Mouse (Mus musculus) embryonic facial prominence, embryonic 12.5 days (tissue): Measurements from ENCODE around the gene Amotl2. TPM values are rescaled to one million over a fixed set of nuclear protein-coding genes. Genes with fewer than 3 reads are reported as not detected.

Experiments
- ATAC-seq: fragments of 200-750 bp; cut with Nextera tagmentation; 2 replicates; pipeline ENCODE4 v1.8.0; 2017; ENCODE audit not compliant: insufficient number of reproducible peaks, insufficient read depth, low FRiP score, low TSS enrichment
- H3K27ac ChIP-seq: fragments of 300-500 bp; sonication (generic); 2 replicates; pipeline ENCODE4 v1.5.1; 2016; ENCODE audit warnings: mild to moderate bottlenecking
- H3K27me3 ChIP-seq: fragments of 300-500 bp; sonication (generic); 2 replicates; pipeline ENCODE4 v1.6.1; 2016; ENCODE audit warnings: mild to moderate bottlenecking, moderate library complexity
- H3K36me3 ChIP-seq: fragments of 300-500 bp; sonication (generic); 2 replicates; pipeline ENCODE4 v1.6.1; 2016; ENCODE audit warnings: mild to moderate bottlenecking
- H3K4me1 ChIP-seq: fragments of 300-500 bp; sonication (generic); 2 replicates; pipeline ENCODE4 v1.6.1; 2016
- H3K4me2 ChIP-seq: fragments of 300-500 bp; sonication (generic); replicated peaks from 2 replicates; pipeline ENCODE4 v1.6.1; 2016; ENCODE audit warnings: mild to moderate bottlenecking, moderate library complexity
- H3K4me3 ChIP-seq: fragments of 300-500 bp; sonication (generic); 2 replicates; pipeline ENCODE4 v1.5.1; 2016; ENCODE audit warnings: mild to moderate bottlenecking
- H3K9ac ChIP-seq: fragments of 300-500 bp; sonication (generic); 2 replicates; pipeline ENCODE4 v1.6.1; 2016; ENCODE audit warnings: mild to moderate bottlenecking, moderate library complexity
- H3K9me3 ChIP-seq: fragments of 300-500 bp; sonication (generic); 2 replicates; pipeline ENCODE4 v1.6.1; 2016; ENCODE audit warnings: mild to moderate bottlenecking, moderate library complexity
- WGBS: fragments of 180-500 bp; shearing (Covaris S2); methylation state at CpG from one replicate; pipeline ENCODE4 v1.1.7; 2016; 5-methylcytosine and 5-hydroxymethylcytosine counted together
- polyA plus RNA-seq: library from polyadenylated mRNA; unstranded; fragments of >200 nt; fragmentation: Nextera tagmentation; extraction: Ambion mirVana; gene quantifications from 2 replicates; pipeline ENCODE4 v1.2.1, GENCODE M21; 2016

The Amotl2 gene
- polyA plus RNA-seq, 1 experiment from 2014 or later = 80.6 TPM

GRCm38 (mm10) chr9:102701042-102701441 is 15.4 kb upstream of the Amotl2 start:
- Histone ChIP-seq H3K36me3 (no peaks in the 10 kb centered on the region), H3K9me3 (peaks cover 7% of the 10 kb centered on the region; the same call in 1 of the 2 replicates), H3K4me3 (no peak overlapping the region), H3K27ac (no peak overlapping the region), H3K27me3 (no peaks in the 10 kb centered on the region), H3K4me1 (no peaks in the 10 kb centered on the region), H3K9ac (no peak overlapping the region), H3K4me2 (no peak overlapping the region)
- ATAC-seq = no peak
- WGBS = 85% methylated on average over 6 of the region's 6 CpGs

GRCm38 (mm10) chr9:102709504-102710135 is 6.9 kb upstream of the Amotl2 start:
- no peaks in the 10 kb centered on the region for H3K27me3 ChIP-seq
- no peak overlapping the region for H3K4me3 ChIP-seq
- H3K9me3 ChIP-seq = no peaks in the 10 kb centered on the region
- 67% methylated on average over 15 of the region's 15 CpGs for WGBS
- no peak overlapping the region for H3K27ac ChIP-seq
- H3K4me2 ChIP-seq = no peak overlapping the region
- H3K9ac ChIP-seq = no peak overlapping the region
- H3K36me3 ChIP-seq = no peaks in the 10 kb centered on the region
- ATAC-seq = no peak
- H3K4me1 ChIP-seq = peaks cover 13% of the 10 kb centered on the region

DNA sequence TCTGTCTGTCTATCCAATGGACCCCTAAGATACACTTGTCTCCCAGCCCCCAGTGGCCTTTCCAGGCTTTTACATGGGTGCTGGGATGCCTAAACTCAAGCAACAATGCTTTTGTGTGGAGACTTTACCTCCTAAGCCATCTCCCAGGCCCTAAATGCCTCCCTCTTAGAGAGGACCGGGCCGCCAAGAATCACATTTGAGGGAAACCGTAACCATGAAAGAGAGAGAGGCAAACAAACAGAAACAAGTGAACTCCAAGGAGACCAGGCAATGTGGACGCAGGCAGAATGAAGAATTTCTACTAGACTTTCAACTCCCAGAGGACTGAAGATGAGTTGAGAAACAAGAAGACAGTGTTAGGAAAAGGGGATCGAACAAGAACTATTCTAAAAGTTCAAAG is 6.0 kb upstream of the Amotl2 start:
- no peaks in the 10 kb centered on the region for H3K36me3 ChIP-seq
- no peaks in the 10 kb centered on the region for H3K27me3 ChIP-seq
- no peak for ATAC-seq
- H3K4me2 ChIP-seq = no peak overlapping the region
- no peak overlapping the region for H3K4me3 ChIP-seq
- WGBS = 62% methylated on average over 5 of the region's 5 CpGs
- H3K9me3 ChIP-seq = no peaks in the 10 kb centered on the region
- no peak overlapping the region for H3K27ac ChIP-seq
- no peak overlapping the region for H3K9ac ChIP-seq
- peaks cover 22% of the 10 kb centered on the region for H3K4me1 ChIP-seq

DNA sequence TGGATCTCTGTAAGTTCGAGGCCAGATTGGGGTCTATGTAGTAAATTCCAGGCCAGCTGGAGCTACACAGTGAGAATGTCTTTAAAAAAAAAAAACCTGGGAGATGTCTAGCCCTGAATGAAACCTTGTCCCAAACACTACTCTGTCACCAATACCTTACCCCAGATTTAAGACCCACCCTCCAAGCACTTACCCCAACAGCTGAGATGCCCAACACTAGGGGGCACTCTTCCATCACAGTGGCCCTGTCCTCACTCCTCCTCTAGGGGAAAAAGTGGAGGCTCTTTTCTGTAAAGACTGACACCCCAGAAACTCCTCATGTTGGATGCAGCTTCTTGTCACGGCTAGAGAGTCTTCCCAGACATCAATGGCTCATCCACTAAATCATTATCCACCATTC is 2.7 kb upstream of the Amotl2 start:
- WGBS = 61% methylated on average over 2 of the region's 2 CpGs
- Histone ChIP-seq H3K4me2 (no peak overlapping the region), H3K4me1 (peaks cover 36% of the 10 kb centered on the region), H3K9ac (no peak overlapping the region), H3K36me3 (no peaks in the 10 kb centered on the region), H3K27me3 (no peaks in the 10 kb centered on the region), H3K27ac (no peak overlapping the region), H3K9me3 (no peaks in the 10 kb centered on the region), H3K4me3 (no peak overlapping the region)
- ATAC-seq = no peak

DNA sequence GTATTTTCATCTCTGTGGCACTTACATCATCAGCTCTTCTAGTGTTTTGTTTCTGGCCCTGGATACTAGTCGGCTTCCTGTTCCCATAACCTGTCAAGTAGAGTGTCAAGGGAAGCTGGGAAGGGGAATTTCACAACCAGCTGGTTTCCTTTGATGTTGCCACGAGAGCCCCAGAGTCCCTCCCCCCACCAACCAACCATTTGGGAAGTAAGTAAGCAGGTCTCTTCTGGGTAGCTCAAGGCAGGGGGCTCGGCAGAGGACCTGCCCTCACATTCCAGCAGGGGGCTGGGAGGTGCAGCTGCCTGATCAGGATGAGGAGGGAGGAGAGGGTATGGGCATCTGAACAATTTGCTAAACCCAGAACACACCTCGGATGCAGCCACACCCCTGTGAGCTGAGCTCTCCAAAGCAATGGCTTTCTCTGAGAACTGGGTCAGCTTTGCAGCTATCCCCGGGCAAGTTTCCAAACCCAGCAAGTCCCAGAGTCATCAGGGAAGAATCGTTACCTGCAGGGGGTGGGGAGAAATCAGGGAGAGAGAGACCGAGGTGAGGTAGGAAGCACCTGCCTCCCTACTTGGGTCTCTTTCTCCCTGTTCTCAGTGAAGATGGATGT is 1.5 kb upstream of the Amotl2 start:
- Histone ChIP-seq H3K4me1 (peaks cover 42% of the 10 kb centered on the region), H3K9me3 (no peaks in the 10 kb centered on the region)
- ATAC-seq = no peak

DNA sequence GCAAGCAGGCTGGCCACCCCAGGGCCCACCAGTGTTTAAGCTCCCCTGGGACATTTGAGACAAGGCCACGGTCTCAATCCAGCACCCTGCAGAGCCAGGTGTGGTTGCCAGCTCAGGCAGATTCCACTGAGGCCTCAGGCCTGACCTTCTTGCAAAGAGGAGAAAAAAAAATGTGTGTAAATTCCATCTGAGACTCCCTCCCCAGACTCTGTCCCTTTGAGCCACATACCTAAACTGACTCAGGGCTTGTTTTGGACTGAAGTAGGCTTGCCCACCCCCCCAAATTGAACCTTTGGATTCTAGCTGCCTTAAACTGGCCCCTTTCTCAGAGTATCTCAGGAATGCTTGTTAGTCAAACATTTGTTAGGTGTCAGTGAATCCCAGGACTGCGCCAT is 969 bp upstream of the Amotl2 start:
- ATAC-seq = no peak
- peak overlapping the region; percentile 18; the same call in 1 of the 2 replicates for H3K27ac ChIP-seq
- no peak overlapping the region for H3K9ac ChIP-seq
- H3K27me3 ChIP-seq = no peaks in the 10 kb centered on the region
- peaks cover 47% of the 10 kb centered on the region for H3K4me1 ChIP-seq
- H3K36me3 ChIP-seq = peaks cover 5% of the 10 kb centered on the region
- no peaks in the 10 kb centered on the region for H3K9me3 ChIP-seq
- H3K4me2 ChIP-seq = no peak overlapping the region
- no peak overlapping the region for H3K4me3 ChIP-seq
- WGBS = 32% methylated on average over 2 of the region's 2 CpGs

More for the DNA sequence above, 1.5 kb upstream of the Amotl2 start:
- no peaks in the 10 kb centered on the region for H3K27me3 ChIP-seq
- WGBS = 7% methylated on average over 7 of the region's 7 CpGs
- H3K4me3 ChIP-seq = no peak overlapping the region
- peaks cover under 1% of the 10 kb centered on the region; the same call in 1 of the 2 replicates for H3K36me3 ChIP-seq
- peak overlapping the region; percentile 31; the same call in 1 of the 2 replicates for H3K27ac ChIP-seq
- no peak overlapping the region for H3K4me2 ChIP-seq
- no peak overlapping the region for H3K9ac ChIP-seq

DNA sequence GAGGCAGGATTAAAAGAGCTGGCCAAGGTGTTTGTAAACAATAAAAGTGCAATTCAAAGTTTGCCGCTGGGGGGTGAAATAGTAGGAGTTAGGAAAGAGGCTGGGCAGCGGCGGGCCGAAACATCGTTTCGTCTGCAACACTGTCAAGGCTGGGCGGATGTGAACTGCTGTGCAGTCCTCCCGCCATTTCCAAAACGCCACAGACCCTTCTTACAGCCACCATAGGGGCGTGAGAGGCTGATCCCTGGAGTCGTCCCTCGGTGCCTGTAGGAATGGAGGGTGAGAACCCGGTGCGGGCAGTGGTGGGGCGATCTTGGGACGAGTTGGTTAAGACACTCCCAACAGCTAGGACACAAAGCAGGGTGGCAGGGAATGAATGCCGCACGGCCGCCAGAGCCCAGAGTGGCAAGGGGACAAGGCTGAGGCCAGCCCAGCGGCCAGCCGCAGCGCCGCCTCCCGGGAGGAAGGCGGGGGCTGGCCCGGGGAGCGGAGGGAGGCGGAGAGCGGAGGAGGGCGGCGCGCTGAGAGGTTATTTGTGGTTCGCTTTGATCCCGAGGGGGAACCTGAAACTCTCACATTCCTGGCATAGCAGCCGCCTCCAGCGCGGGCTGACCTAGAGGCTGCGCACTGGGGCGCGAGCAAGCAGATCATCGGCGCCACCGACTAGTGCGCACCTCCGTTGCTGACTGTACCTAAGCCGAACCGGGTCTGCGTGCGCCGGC is 853 bp downstream of the Amotl2 start:
- Histone ChIP-seq H3K36me3 (peaks cover 21% of the 10 kb centered on the region), H3K9me3 (no peaks in the 10 kb centered on the region), H3K4me1 (peaks cover 62% of the 10 kb centered on the region), H3K27ac (peak overlapping the region; percentile 98), H3K9ac (peak overlapping the region; percentile 95), H3K4me2 (peak overlapping the region; percentile 88), H3K4me3 (peak overlapping the region; percentile 87), H3K27me3 (no peaks in the 10 kb centered on the region)
- under 1% methylated on average over 49 of the region's 50 CpGs for WGBS
- ATAC-seq = peak; percentile 87

DNA sequence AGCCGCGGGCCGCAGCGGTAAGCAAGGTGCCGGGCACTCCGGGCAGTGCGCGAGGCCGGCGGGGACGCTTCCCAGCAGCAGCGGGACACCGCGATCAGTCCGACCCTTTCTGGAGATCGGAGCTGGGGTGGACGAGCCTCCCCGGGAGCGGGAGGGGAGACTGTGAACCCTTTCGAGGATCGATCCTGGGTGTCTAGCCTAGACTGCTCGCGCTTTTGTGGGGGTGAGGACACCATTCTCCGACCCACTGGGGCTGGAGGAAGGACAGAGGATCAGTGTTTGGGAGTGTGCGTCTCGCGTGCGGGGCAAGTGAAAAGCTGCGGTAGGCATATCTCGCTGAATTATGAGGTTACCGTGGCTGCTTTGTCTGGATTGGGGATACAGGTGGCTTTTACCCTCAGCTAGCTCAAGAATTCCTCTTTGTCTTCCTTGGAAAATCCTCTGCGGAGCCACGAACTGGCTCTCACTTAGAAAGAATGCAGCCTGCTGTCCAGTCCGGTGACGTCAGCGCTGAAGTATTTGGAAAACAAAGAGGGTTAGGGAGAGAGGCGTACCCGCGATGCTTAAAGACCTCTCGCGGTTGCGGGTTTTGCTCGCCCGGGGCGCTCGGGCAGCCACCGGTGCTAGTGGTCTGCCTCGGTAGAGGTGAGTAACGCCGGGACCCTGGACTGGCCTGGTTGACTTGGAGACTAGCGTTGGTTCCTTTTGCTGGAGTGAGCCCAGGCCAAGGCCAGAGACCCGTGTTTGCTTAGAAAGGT is 1.6 kb downstream of the Amotl2 start:
- H3K4me3 ChIP-seq = peak overlapping the region; percentile 87
- H3K4me2 ChIP-seq = peak overlapping the region; percentile 88
- peak overlapping the region; percentile 98 for H3K27ac ChIP-seq
- no peaks in the 10 kb centered on the region for H3K9me3 ChIP-seq
- H3K36me3 ChIP-seq = peaks cover 28% of the 10 kb centered on the region
- WGBS = under 1% methylated on average over 52 of the region's 52 CpGs
- peak overlapping the region; percentile 95 for H3K9ac ChIP-seq
- peaks cover 70% of the 10 kb centered on the region for H3K4me1 ChIP-seq
- peak; percentile 23; the same call in 1 of the 2 replicates for ATAC-seq
- no peaks in the 10 kb centered on the region for H3K27me3 ChIP-seq

- Histone ChIP-seq H3K27ac (peak overlapping the region; percentile 98), H3K4me3 (peak overlapping the region; percentile 87), H3K4me1 (peaks cover 76% of the 10 kb centered on the region), H3K4me2 (peak overlapping the region; percentile 88), H3K27me3 (no peaks in the 10 kb centered on the region), H3K9ac (peak overlapping the region; percentile 95), H3K9me3 (no peaks in the 10 kb centered on the region), H3K36me3 (peaks cover 34% of the 10 kb centered on the region)
- under 1% methylated on average over 21 of the region's 21 CpGs for WGBS
- ATAC-seq = no peak
These were observed 2.2 kb downstream of the Amotl2 start for GRCm38 (mm10) chr9:102718676-102719075.

GRCm38 (mm10) chr9:102719085-102719484 is 2.6 kb downstream of the Amotl2 start:
- peak overlapping the region; percentile 98 for H3K27ac ChIP-seq
- WGBS = 8% methylated on average over 4 of the region's 4 CpGs
- H3K9ac ChIP-seq = peak overlapping the region; percentile 95
- no peaks in the 10 kb centered on the region for H3K27me3 ChIP-seq
- no peaks in the 10 kb centered on the region for H3K9me3 ChIP-seq
- peaks cover 79% of the 10 kb centered on the region for H3K4me1 ChIP-seq
- ATAC-seq = no peak
- H3K36me3 ChIP-seq = peaks cover 39% of the 10 kb centered on the region
- H3K4me3 ChIP-seq = peak overlapping the region; percentile 87
- peak overlapping the region; percentile 88 for H3K4me2 ChIP-seq

DNA sequence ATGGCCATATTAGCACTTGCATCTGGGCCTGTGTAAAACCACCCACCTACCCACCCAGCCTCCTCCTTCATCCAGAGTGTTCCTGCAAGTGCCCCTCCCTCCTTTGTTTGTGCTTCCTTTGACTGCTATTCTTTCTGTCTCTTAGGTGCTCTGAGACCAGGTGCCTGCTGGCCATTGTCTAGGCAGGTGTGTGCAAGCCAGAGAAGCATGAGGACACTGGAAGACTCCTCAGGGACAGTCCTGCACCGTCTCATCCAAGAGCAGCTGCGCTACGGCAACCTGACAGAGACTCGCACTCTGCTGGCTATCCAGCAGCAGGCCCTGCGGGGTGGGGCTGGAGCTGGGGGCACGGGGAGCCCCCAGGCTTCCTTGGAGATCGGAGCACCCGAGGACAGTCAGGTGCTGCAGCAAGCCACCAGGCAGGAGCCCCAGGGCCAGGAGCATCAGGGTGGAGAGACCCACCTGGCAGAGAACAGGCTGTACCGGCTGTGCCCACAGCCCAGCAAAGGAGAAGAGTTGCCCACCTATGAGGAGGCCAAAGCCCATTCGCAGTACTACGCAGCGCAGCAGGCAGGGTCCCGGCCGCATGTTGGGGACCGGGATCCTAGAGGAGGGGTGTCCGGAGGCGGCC is 3.6 kb downstream of the Amotl2 start:
- peaks cover 79% of the 10 kb centered on the region for H3K4me1 ChIP-seq
- H3K9ac ChIP-seq = peak overlapping the region; percentile 95
- H3K27me3 ChIP-seq = no peaks in the 10 kb centered on the region
- H3K9me3 ChIP-seq = no peaks in the 10 kb centered on the region
- H3K4me3 ChIP-seq = peak overlapping the region; percentile 87
- H3K27ac ChIP-seq = peak overlapping the region; percentile 77
- 62% methylated on average over 17 of the region's 17 CpGs for WGBS
- peak overlapping the region; percentile 88 for H3K4me2 ChIP-seq
- H3K36me3 ChIP-seq = peaks cover 48% of the 10 kb centered on the region
- no peak for ATAC-seq
